Mouse (Mus musculus): ENCODE results near the gene Btnl10. TPM values are rescaled to one million over a fixed set of nuclear protein-coding genes. Genes with fewer than 3 reads are reported as not detected.

Btnl10 gene
- polyA plus RNA-seq (2016; fragmentation: Nextera tagmentation; extraction: Ambion mirVana) = 0.11 and 0.13 TPM in 2 replicates

GRCm38 (mm10) chr11:58917745-58918366, at the start of gene Btnl10:
TSS of gene Btnl10 (plus strand) at chr11:58917908.
- Histone ChIP-seq H3K4me1 (replicated peaks) (peaks cover 8% of the 10 kb centered on the region; the same call in 1 of the 2 replicates), H3K4me2 (no peak within 1 kb of the TSS), H3K36me3 (no peaks in the 10 kb centered on the region), H3K27ac (ENCODE audit: poor library complexity, severe bottlenecking) (no peak within 1 kb of the TSS), H3K4me3 (no peak within 1 kb of the TSS), H3K27me3 (replicated peaks) (peaks cover 3% of the 10 kb centered on the region; the same call in 1 of the 2 replicates), H3K9me3 (replicated peaks) (no peaks in the 10 kb centered on the region), H3K9ac (no peak within 1 kb of the TSS)
- WGBS = 76% methylated on average over 12 of the region's 12 CpGs
- ATAC-seq (ENCODE audit: insufficient number of reproducible peaks, low FRiP score) = no peak

GRCm38 (mm10) chr11:58867954-58868330, 49.8 kb upstream of the Btnl10 start:
- 0 out of 2 replicates have a peak, but pooled peaks cover 3% of the 10 kb centered on the region for H3K9me3 ChIP-seq (replicated peaks)
- peak overlapping the region; percentile 79 for H3K4me3 ChIP-seq
- peak overlapping the region; percentile 90 for H3K4me2 ChIP-seq
- no peaks in the 10 kb centered on the region for H3K27me3 ChIP-seq (replicated peaks)
- peak overlapping the region; percentile 78; the same call in 1 of the 2 replicates for H3K9ac ChIP-seq
- no peak overlapping the region for H3K27ac ChIP-seq (ENCODE audit: poor library complexity, severe bottlenecking)
- 86% methylated on average over 6 of the region's 6 CpGs for WGBS
- no peak for ATAC-seq (ENCODE audit: insufficient number of reproducible peaks, low FRiP score)
- H3K36me3 ChIP-seq = peaks cover 22% of the 10 kb centered on the region
- peaks cover 11% of the 10 kb centered on the region for H3K4me1 ChIP-seq (replicated peaks)

GRCm38 (mm10) chr11:58870961-58871360, 46.7 kb upstream of the Btnl10 start:
- peaks cover 25% of the 10 kb centered on the region for H3K36me3 ChIP-seq
- no peaks in the 10 kb centered on the region for H3K27me3 ChIP-seq (replicated peaks)
- ATAC-seq (ENCODE audit: insufficient number of reproducible peaks, low FRiP score) = no peak
- no peak overlapping the region for H3K4me3 ChIP-seq
- H3K27ac ChIP-seq (ENCODE audit: poor library complexity, severe bottlenecking) = no peak overlapping the region
- WGBS = 80% methylated on average over 4 of the region's 4 CpGs
- H3K9me3 ChIP-seq (replicated peaks) = no peaks in the 10 kb centered on the region
- H3K4me2 ChIP-seq = no peak overlapping the region
- peaks cover 11% of the 10 kb centered on the region for H3K4me1 ChIP-seq (replicated peaks)
- no peak overlapping the region for H3K9ac ChIP-seq

GRCm38 (mm10) chr11:58883756-58884155, 34.0 kb upstream of the Btnl10 start:
- H3K27me3 ChIP-seq (replicated peaks) = no peaks in the 10 kb centered on the region
- peaks cover 48% of the 10 kb centered on the region for H3K36me3 ChIP-seq
- H3K27ac ChIP-seq (ENCODE audit: poor library complexity, severe bottlenecking) = no peak overlapping the region
- H3K9me3 ChIP-seq (replicated peaks) = no peaks in the 10 kb centered on the region
- WGBS = 80% methylated on average over 8 of the region's 8 CpGs
- no peak overlapping the region for H3K4me3 ChIP-seq
- H3K9ac ChIP-seq = no peak overlapping the region
- no peak overlapping the region for H3K4me2 ChIP-seq
- H3K4me1 ChIP-seq (replicated peaks) = no peaks in the 10 kb centered on the region
- no peak for ATAC-seq (ENCODE audit: insufficient number of reproducible peaks, low FRiP score)

- Histone ChIP-seq H3K27me3 (replicated peaks) (no peaks in the 10 kb centered on the region), H3K4me3 (no peak overlapping the region), H3K9me3 (replicated peaks) (no peaks in the 10 kb centered on the region), H3K4me1 (replicated peaks) (no peaks in the 10 kb centered on the region), H3K36me3 (peaks cover 59% of the 10 kb centered on the region), H3K27ac (ENCODE audit: poor library complexity, severe bottlenecking) (no peak overlapping the region), H3K4me2 (no peak overlapping the region), H3K9ac (no peak overlapping the region)
- ATAC-seq (ENCODE audit: insufficient number of reproducible peaks, low FRiP score) = no peak
- WGBS = 86% methylated on average over 10 of the region's 10 CpGs
Observed at GRCm38 (mm10) chr11:58890511-58890910, 27.2 kb upstream of the Btnl10 start.

- Histone ChIP-seq H3K36me3 (peaks cover 70% of the 10 kb centered on the region), H3K4me2 (no peak overlapping the region), H3K9ac (no peak overlapping the region), H3K4me1 (replicated peaks) (no peaks in the 10 kb centered on the region), H3K4me3 (no peak overlapping the region), H3K27ac (ENCODE audit: poor library complexity, severe bottlenecking) (no peak overlapping the region), H3K9me3 (replicated peaks) (no peaks in the 10 kb centered on the region), H3K27me3 (replicated peaks) (no peaks in the 10 kb centered on the region)
- WGBS = 84% methylated on average over 6 of the region's 6 CpGs
- ATAC-seq (ENCODE audit: insufficient number of reproducible peaks, low FRiP score) = no peak
Observed at GRCm38 (mm10) chr11:58894456-58894855, 23.3 kb upstream of the Btnl10 start.

- WGBS = 85% methylated on average over 6 of the region's 6 CpGs
- H3K9ac ChIP-seq = no peak overlapping the region
- H3K27me3 ChIP-seq (replicated peaks) = no peaks in the 10 kb centered on the region
- H3K4me2 ChIP-seq = no peak overlapping the region
- no peak for ATAC-seq (ENCODE audit: insufficient number of reproducible peaks, low FRiP score)
- H3K4me3 ChIP-seq = no peak overlapping the region
- no peaks in the 10 kb centered on the region for H3K4me1 ChIP-seq (replicated peaks)
- no peaks in the 10 kb centered on the region for H3K9me3 ChIP-seq (replicated peaks)
- H3K36me3 ChIP-seq = peaks cover 64% of the 10 kb centered on the region
- H3K27ac ChIP-seq (ENCODE audit: poor library complexity, severe bottlenecking) = no peak overlapping the region
Observed at GRCm38 (mm10) chr11:58897485-58897884, 20.2 kb upstream of the Btnl10 start.

- Histone ChIP-seq H3K9ac (no peak overlapping the region), H3K36me3 (peaks cover 43% of the 10 kb centered on the region), H3K4me3 (no peak overlapping the region), H3K4me1 (replicated peaks) (peaks cover 8% of the 10 kb centered on the region), H3K4me2 (no peak overlapping the region), H3K9me3 (replicated peaks) (no peaks in the 10 kb centered on the region), H3K27ac (ENCODE audit: poor library complexity, severe bottlenecking) (no peak overlapping the region), H3K27me3 (replicated peaks) (no peaks in the 10 kb centered on the region)
- ATAC-seq (ENCODE audit: insufficient number of reproducible peaks, low FRiP score) = no peak
Observed at GRCm38 (mm10) chr11:58901080-58901479, 16.6 kb upstream of the Btnl10 start.

GRCm38 (mm10) chr11:58903511-58904409, 13.9 kb upstream of the Btnl10 start, which contains the start of gene Zfp39:
TSS of gene Zfp39 (minus strand) at chr11:58904225.
- ATAC-seq (ENCODE audit: insufficient number of reproducible peaks, low FRiP score) = peak; percentile 98
- Histone ChIP-seq H3K4me1 (replicated peaks) (peaks cover 8% of the 10 kb centered on the region), H3K36me3 (peaks cover 22% of the 10 kb centered on the region), H3K9ac (peak within 1 kb of the TSS; percentile 87), H3K9me3 (replicated peaks) (no peaks in the 10 kb centered on the region), H3K27ac (ENCODE audit: poor library complexity, severe bottlenecking) (peak within 1 kb of the TSS; percentile 88), H3K4me3 (peak within 1 kb of the TSS; percentile 84), H3K4me2 (peak within 1 kb of the TSS; percentile 82), H3K27me3 (replicated peaks) (no peaks in the 10 kb centered on the region)
- under 1% methylated on average over 40 of the region's 40 CpGs for WGBS

- WGBS = 4% methylated on average over 8 of the region's 8 CpGs
- H3K27me3 ChIP-seq (replicated peaks) = no peaks in the 10 kb centered on the region
- peaks cover 21% of the 10 kb centered on the region for H3K36me3 ChIP-seq
- H3K27ac ChIP-seq (ENCODE audit: poor library complexity, severe bottlenecking) = no peak overlapping the region
- no peaks in the 10 kb centered on the region for H3K9me3 ChIP-seq (replicated peaks)
- peak overlapping the region; percentile 84 for H3K4me3 ChIP-seq
- peak; percentile 9; the same call in 1 of the 2 replicates for ATAC-seq (ENCODE audit: insufficient number of reproducible peaks, low FRiP score)
- peak overlapping the region; percentile 87; the same call in 1 of the 2 replicates for H3K9ac ChIP-seq
- peak overlapping the region; percentile 82 for H3K4me2 ChIP-seq
- peaks cover 8% of the 10 kb centered on the region for H3K4me1 ChIP-seq (replicated peaks)
Observed at GRCm38 (mm10) chr11:58904410-58904718, 13.3 kb upstream of the Btnl10 start.

- 47% methylated on average over 6 of the region's 6 CpGs for WGBS
- H3K4me2 ChIP-seq = no peak overlapping the region
- no peak overlapping the region for H3K4me3 ChIP-seq
- no peaks in the 10 kb centered on the region for H3K27me3 ChIP-seq (replicated peaks)
- ATAC-seq (ENCODE audit: insufficient number of reproducible peaks, low FRiP score) = peak; percentile 47; the same call in 1 of the 2 replicates
- H3K9me3 ChIP-seq (replicated peaks) = no peaks in the 10 kb centered on the region
- H3K4me1 ChIP-seq (replicated peaks) = peaks cover 8% of the 10 kb centered on the region
- H3K9ac ChIP-seq = no peak overlapping the region
- H3K36me3 ChIP-seq = peaks cover 21% of the 10 kb centered on the region
- H3K27ac ChIP-seq (ENCODE audit: poor library complexity, severe bottlenecking) = no peak overlapping the region
Observed at GRCm38 (mm10) chr11:58904838-58905237, 12.9 kb upstream of the Btnl10 start.
